Mouse (Mus musculus) embryonic fibroblast, embryonic 13.5 days (primary cell): ENCODE results near the gene Stab2. TPM values are rescaled to one million over a fixed set of nuclear protein-coding genes. Genes with fewer than 3 reads are reported as not detected.

Experiments used
- H3K27ac ChIP-seq: 2 replicates; pipeline ENCODE4 v1.5.1; 2012; ENCODE audit warnings: low read length, control low read depth, inconsistent platforms; ENCODE audit not compliant: insufficient read depth
- H3K4me1 ChIP-seq: 2 replicates; pipeline ENCODE4 v1.6.1; 2011; ENCODE audit warnings: low read length; ENCODE audit not compliant: control insufficient read depth, insufficient read depth
- H3K4me3 ChIP-seq: 2 replicates; pipeline ENCODE4 v1.5.1; 2011; ENCODE audit warnings: mild to moderate bottlenecking, control low read depth, low read length; ENCODE audit not compliant: insufficient read depth
- CTCF ChIP-seq: IDR thresholded peaks from 2 replicates; pipeline ENCODE4 v1.5.1; 2011; ENCODE audit warnings: mild to moderate bottlenecking, control low read depth, low read length, moderate library complexity, borderline replicate concordance; ENCODE audit not compliant: insufficient read depth
- POLR2A ChIP-seq: IDR thresholded peaks from 2 replicates; pipeline ENCODE4 v1.6.1; 2011; ENCODE audit warnings: low read depth, mild to moderate bottlenecking, control low read depth, low read length, moderate library complexity
- polyA plus RNA-seq: library from polyadenylated mRNA; stranded (reverse); fragments of >200 nt; gene quantifications from 2 replicates; pipeline ENCODE4 v1.2.4, GENCODE M21; 2011; ENCODE audit warnings: low read depth; ENCODE audit not compliant: missing spikeins, insufficient read length

Stab2 gene
- polyA plus RNA-seq = not detected in 2 replicates

- no peak within 1 kb of the TSS for H3K27ac ChIP-seq
- TF ChIP-seq POLR2A (no peak), CTCF (no peak)
Measured at GRCm38 (mm10) chr10:87007385-87008214, at the start of gene Stab2. TSS of gene Stab2 (minus strand) at chr10:87008025.

GRCm38 (mm10) chr10:87051714-87052113 lies 43.9 kb upstream of the Stab2 start:
- Histone ChIP-seq H3K4me3 (no peak overlapping the region), H3K27ac (no peak overlapping the region), H3K4me1 (no peaks in the 10 kb centered on the region)
- TF ChIP-seq CTCF (no peak), POLR2A (no peak)

More at GRCm38 (mm10) chr10:87007385-87008214, at the start of gene Stab2:
- H3K4me3 ChIP-seq = no peak within 1 kb of the TSS
- no peaks in the 10 kb centered on the region for H3K4me1 ChIP-seq

- Histone ChIP-seq H3K4me1 (no peaks in the 10 kb centered on the region), H3K4me3 (no peak overlapping the region), H3K27ac (no peak overlapping the region)
- TF ChIP-seq CTCF (no peak), POLR2A (no peak)
Measured at GRCm38 (mm10) chr10:87049179-87049578, 41.4 kb upstream of the Stab2 start.

- Histone ChIP-seq H3K27ac (no peak overlapping the region), H3K4me1 (no peaks in the 10 kb centered on the region), H3K4me3 (no peak overlapping the region)
- TF ChIP-seq CTCF = no peak
- no peak for TF ChIP-seq POLR2A
Measured at GRCm38 (mm10) chr10:87046931-87047468, 39.2 kb upstream of the Stab2 start.

- H3K4me3 ChIP-seq = no peak overlapping the region
- no peak overlapping the region for H3K27ac ChIP-seq
- TF ChIP-seq POLR2A (no peak), CTCF (no peak)
- H3K4me1 ChIP-seq = no peaks in the 10 kb centered on the region
Measured at GRCm38 (mm10) chr10:87046469-87046868, 38.6 kb upstream of the Stab2 start.

- TF ChIP-seq CTCF = no peak
- TF ChIP-seq POLR2A = no peak
- no peaks in the 10 kb centered on the region for H3K4me1 ChIP-seq
- no peak overlapping the region for H3K27ac ChIP-seq
- no peak overlapping the region for H3K4me3 ChIP-seq
Measured at GRCm38 (mm10) chr10:87045273-87045672, 37.4 kb upstream of the Stab2 start.

GRCm38 (mm10) chr10:87041265-87041664 lies 33.4 kb upstream of the Stab2 start:
- TF ChIP-seq CTCF = no peak
- TF ChIP-seq POLR2A = no peak
- Histone ChIP-seq H3K4me1 (no peaks in the 10 kb centered on the region), H3K27ac (no peak overlapping the region), H3K4me3 (no peak overlapping the region)

GRCm38 (mm10) chr10:87039800-87040199 lies 32.0 kb upstream of the Stab2 start:
- TF ChIP-seq CTCF (no peak), POLR2A (no peak)
- no peak overlapping the region for H3K27ac ChIP-seq
- no peaks in the 10 kb centered on the region for H3K4me1 ChIP-seq
- H3K4me3 ChIP-seq = no peak overlapping the region

- H3K4me1 ChIP-seq = no peaks in the 10 kb centered on the region
- H3K4me3 ChIP-seq = no peak overlapping the region
- no peak overlapping the region for H3K27ac ChIP-seq
- TF ChIP-seq CTCF (no peak), POLR2A (no peak)
Measured at GRCm38 (mm10) chr10:87039340-87039739, 31.5 kb upstream of the Stab2 start.

- Histone ChIP-seq H3K4me1 (no peaks in the 10 kb centered on the region), H3K4me3 (no peak overlapping the region), H3K27ac (no peak overlapping the region)
- no peak for TF ChIP-seq POLR2A
- no peak for TF ChIP-seq CTCF
Measured at GRCm38 (mm10) chr10:87037062-87037461, 29.2 kb upstream of the Stab2 start.

GRCm38 (mm10) chr10:87036271-87036703 lies 28.5 kb upstream of the Stab2 start:
- Histone ChIP-seq H3K27ac (no peak overlapping the region), H3K4me1 (no peaks in the 10 kb centered on the region), H3K4me3 (no peak overlapping the region)
- TF ChIP-seq CTCF (no peak), POLR2A (no peak)
